ENCODE assay signal across 19 mouse cellular contexts in genomic region chr5:147597825-147598224, GRCm38 (mm10).
DNase-seq lines count a peak whose midpoint lies in the region; ATAC-seq and TF ChIP-seq lines count a peak whose summit lies in the region.
"Had no signal": no experiment of that assay in that cellular context is flagged by ENCODE, and none has a peak within 500 bp of the region (broad histone marks: within the 10 kb centered on the region; RNA-seq: fewer than 3 reads in every experiment).

No protein-coding gene starts in this region.

- H3K27ac ChIP-seq in heart, embryonic 13.5 days (replicated peaks): peak overlapping the region; percentile 32
- 0 out of 2 replicates have a peak overlapping the region, but pooled peaks have one; percentile 28 for H3K27ac ChIP-seq in midbrain, embryonic 10.5 days (replicated peaks)
- H3K27ac ChIP-seq in midbrain, embryonic 11.5 days (ENCODE audit: low read depth, low read length): no peak overlapping the region
- H3K27ac ChIP-seq: limb, embryonic 13.5 days; liver, embryonic 13.5 days; macrophage; midbrain, embryonic 13.5 days had no signal

- H3K4me2 ChIP-seq in heart, embryonic 13.5 days: no peak overlapping the region
- H3K4me2 ChIP-seq in midbrain, embryonic 11.5 days: no peak overlapping the region
- H3K4me2 ChIP-seq: limb, embryonic 13.5 days; liver, embryonic 13.5 days; lung, embryonic 14.5 days; midbrain, embryonic 13.5 days had no signal

- DNase-seq in cerebellum, postnatal 14 days: peak; percentile 65 to 76
- DNase-seq in cerebellum, adult 9-11 months: no peak
- DNase-seq in heart, adult 18-20 months: no peak
- DNase-seq in midbrain, embryonic 10.5 days (ENCODE audit: low spot score): no peak
- no peak for DNase-seq in midbrain, embryonic 11.5 days (ENCODE audit: low spot score, missing footprints)
- peak; percentile 69 for DNase-seq in brain, embryonic 14.5 days (ENCODE audit: low read depth)
- DNase-seq: adrenal gland, postnatal 36 days; heart, adult 11 months; kidney, adult 11 months; liver, embryonic 13.5 days; lung, embryonic 14.5 days; thymus, postnatal 14 days had no signal

- 68% methylated on average over 16 of the region's 16 CpGs for WGBS in heart, embryonic 13.5 days
- WGBS in midbrain, embryonic 10.5 days: 90% methylated on average over 16 of the region's 16 CpGs
- WGBS in midbrain, embryonic 11.5 days: 91% methylated on average over 16 of the region's 16 CpGs

- H3K4me3 ChIP-seq in heart, embryonic 13.5 days: no peak overlapping the region
- H3K4me3 ChIP-seq in midbrain, embryonic 10.5 days: no peak overlapping the region
- H3K4me3 ChIP-seq in midbrain, embryonic 11.5 days (ENCODE audit: low read depth, low read length): no peak overlapping the region
- H3K4me3 ChIP-seq: erythroblast, embryonic 14.5 days; limb, embryonic 13.5 days; liver, embryonic 13.5 days; midbrain, embryonic 13.5 days had no signal

- H3K36me3 ChIP-seq in heart, embryonic 13.5 days: peaks cover 11% of the 10 kb centered on the region
- H3K36me3 ChIP-seq in midbrain, embryonic 10.5 days: no peaks in the 10 kb centered on the region
- H3K36me3 ChIP-seq in midbrain, embryonic 11.5 days (ENCODE audit: control insufficient read depth, insufficient read depth, low read length): no peaks in the 10 kb centered on the region
- H3K36me3 ChIP-seq: limb, embryonic 13.5 days; liver, embryonic 13.5 days; midbrain, embryonic 13.5 days had no signal

- 0 out of 2 replicates have a peak overlapping the region, but pooled peaks have one; percentile 10 for H3K9ac ChIP-seq in heart, embryonic 13.5 days
- no peak overlapping the region for H3K9ac ChIP-seq in midbrain, embryonic 11.5 days (ENCODE audit: low read length)
- H3K9ac ChIP-seq: limb, embryonic 13.5 days; liver, embryonic 13.5 days; lung, embryonic 14.5 days; midbrain, embryonic 13.5 days had no signal

- no peak for TF ChIP-seq CTCF in brain, embryonic 14.5 days (IDR thresholded peaks at IDR 0.05; ENCODE audit: borderline replicate concordance, extremely low read depth, insufficient read depth, insufficient read length)

- H3K27me3 ChIP-seq in heart, embryonic 13.5 days (replicated peaks): no peaks in the 10 kb centered on the region
- H3K27me3 ChIP-seq in midbrain, embryonic 10.5 days (ENCODE audit: low read depth, poor library complexity, severe bottlenecking): no peaks in the 10 kb centered on the region
- no peaks in the 10 kb centered on the region for H3K27me3 ChIP-seq in midbrain, embryonic 11.5 days (ENCODE audit: control insufficient read depth, insufficient read depth, low read length)
- H3K27me3 ChIP-seq: CH12.LX; liver, embryonic 13.5 days; midbrain, embryonic 13.5 days had no signal

- H3K9me3 ChIP-seq in heart, embryonic 13.5 days: no peaks in the 10 kb centered on the region
- no peaks in the 10 kb centered on the region for H3K9me3 ChIP-seq in midbrain, embryonic 10.5 days (replicated peaks)
- no peaks in the 10 kb centered on the region for H3K9me3 ChIP-seq in midbrain, embryonic 11.5 days (ENCODE audit: control insufficient read depth, low read length)
- H3K9me3 ChIP-seq: limb, embryonic 13.5 days; liver, embryonic 13.5 days; midbrain, embryonic 13.5 days had no signal

- H3K4me1 ChIP-seq in heart, embryonic 13.5 days: peaks cover 36% of the 10 kb centered on the region
- H3K4me1 ChIP-seq in midbrain, embryonic 10.5 days: no peaks in the 10 kb centered on the region
- no peaks in the 10 kb centered on the region for H3K4me1 ChIP-seq in midbrain, embryonic 11.5 days (ENCODE audit: control insufficient read depth, insufficient read depth, low read length)
- H3K4me1 ChIP-seq: limb, embryonic 13.5 days; liver, embryonic 13.5 days; midbrain, embryonic 13.5 days had no signal

- TF ChIP-seq POLR2A in brain, embryonic 14.5 days (IDR thresholded peaks at IDR 0.05; ENCODE audit: borderline replicate concordance, extremely low read depth, insufficient read depth, insufficient read length, poor library complexity, severe bottlenecking): no peak

- no peak for ATAC-seq in heart, embryonic 13.5 days (ENCODE audit: extremely low read depth, insufficient number of reproducible peaks, low FRiP score, low TSS enrichment)
- no peak for ATAC-seq in midbrain, embryonic 11.5 days (ENCODE audit: low FRiP score)
- no peak for ATAC-seq in megakaryocyte-erythroid progenitor cell, adult 5-6 weeks (replicated peaks; ENCODE audit: low FRiP score, low TSS enrichment, poor library complexity, severe bottlenecking)
- ATAC-seq: midbrain, embryonic 13.5 days had no signal

Comparison
In these comparisons a context has a peak if more than half of its experiments do, and no peak if none do; other contexts are left out.
1. DNase-seq: peak in cerebellum, postnatal 14 days (2 of 2) and brain, embryonic 14.5 days (single experiment); none in cerebellum, adult 9-11 months (single experiment), heart, adult 18-20 months (0 of 2), midbrain, embryonic 10.5 days (single experiment) and midbrain, embryonic 11.5 days (single experiment).